Mouse (Mus musculus) limb, embryonic 14.5 days (tissue): ENCODE measurements around the gene Mgat4b. TPM values are rescaled to one million over a fixed set of nuclear protein-coding genes. Genes with fewer than 3 reads are reported as not detected.
A peak's percentile ranks its signal among the peaks of the same experiment; 100 is the strongest.

Experiments
- ATAC-seq: fragments of 200-750 bp; cut with Nextera tagmentation; 2 replicates; pipeline ENCODE4 v1.8.0; 2017; ENCODE audit warnings: low read depth, moderate number of reproducible peaks, moderate TSS enrichment; ENCODE audit not compliant: low FRiP score
- DNase-seq: peaks from one replicate; pipeline ENCODE4 v3.0.0-alpha.2; 2015; ENCODE audit warnings: low spot score
- H3K27ac ChIP-seq: fragments of 300-500 bp; sonication (generic); replicated peaks from 2 replicates; pipeline ENCODE4 v1.5.1; 2014; ENCODE audit warnings: low read depth, mild to moderate bottlenecking, low read length, moderate library complexity, mixed read lengths
- H3K27me3 ChIP-seq: fragments of 300-500 bp; sonication (generic); 2 replicates; pipeline ENCODE4 v1.6.1; 2014; ENCODE audit warnings: low read length, mixed read lengths; ENCODE audit not compliant: control insufficient read depth, insufficient read depth
- H3K36me3 ChIP-seq: fragments of 300-500 bp; sonication (generic); 2 replicates; pipeline ENCODE4 v1.6.1; 2014; ENCODE audit warnings: mild to moderate bottlenecking, low read length, moderate library complexity, mixed read lengths; ENCODE audit not compliant: control insufficient read depth, insufficient read depth
- H3K4me1 ChIP-seq: fragments of 300-500 bp; sonication (generic); 2 replicates; pipeline ENCODE4 v1.6.1; 2014; ENCODE audit warnings: antibody characterized with exemption, low read length, mixed read lengths; ENCODE audit not compliant: control insufficient read depth, insufficient read depth
- H3K4me2 ChIP-seq: fragments of 300-500 bp; sonication (generic); replicated peaks from 2 replicates; pipeline ENCODE4 v1.6.1; 2014; ENCODE audit warnings: low read depth, mild to moderate bottlenecking, low read length, moderate library complexity; ENCODE audit not compliant: severe bottlenecking
- H3K4me3 ChIP-seq: fragments of 300-500 bp; sonication (generic); replicated peaks from 2 replicates; pipeline ENCODE4 v1.5.1; 2014; ENCODE audit warnings: low read length
- H3K9ac ChIP-seq: fragments of 300-500 bp; sonication (generic); 2 replicates; pipeline ENCODE4 v1.6.1; 2014; ENCODE audit warnings: mild to moderate bottlenecking, low read depth, low read length, moderate library complexity; ENCODE audit not compliant: severe bottlenecking
- H3K9me3 ChIP-seq: fragments of 300-500 bp; sonication (generic); 2 replicates; pipeline ENCODE4 v1.6.1; 2016; ENCODE audit warnings: low read length; ENCODE audit not compliant: control insufficient read depth
- POLR2A ChIP-seq: fragments of 200-500 bp; IDR thresholded peaks from 2 replicates; pipeline ENCODE4 v1.8.0; 2012; ENCODE audit warnings: inconsistent platforms, mild to moderate bottlenecking, moderate library complexity, borderline replicate concordance; ENCODE audit not compliant: insufficient read depth, insufficient read length; ENCODE audit errors: extremely low read depth
- WGBS: fragments of 180-500 bp; shearing (Covaris S2); extraction: QIAGEN DNeasy Blood & Tissue Kit; methylation state at CpG from one replicate; pipeline ENCODE4 v1.1.7; 2014; 5-methylcytosine and 5-hydroxymethylcytosine counted together
- polyA plus RNA-seq, 2 experiments: library from polyadenylated mRNA; depleted of rRNA in 1 of 2; stranded (reverse) in 1 of 2; unstranded in 1 of 2; fragments of >200 nt; fragmentation: Nextera tagmentation in 1 of 2; extraction: Ambion mirVana in 1 of 2; gene quantifications; 2 replicates each; pipeline versions ENCODE4 v1.2.1 to v1.2.3; 2012 to 2014

Gene Mgat4b
- polyA plus RNA-seq, 2 experiments: 21.1 to 34.5 TPM

- Histone ChIP-seq H3K27ac (no peak overlapping the region), H3K4me1 (no peaks in the 10 kb centered on the region), H3K4me2 (no peak overlapping the region), H3K9me3 (no peaks in the 10 kb centered on the region), H3K4me3 (no peak overlapping the region), H3K27me3 (no peaks in the 10 kb centered on the region), H3K36me3 (peaks cover 93% of the 10 kb centered on the region), H3K9ac (no peak overlapping the region)
- 95% methylated on average over 9 of the region's 9 CpGs for WGBS
- TF ChIP-seq POLR2A: no peak
- no peak for ATAC-seq
- DNase-seq: no peak
Observed at GRCm38 (mm10) chr11:50203302-50203827, 7.3 kb upstream of the Mgat4b start.

DNA sequence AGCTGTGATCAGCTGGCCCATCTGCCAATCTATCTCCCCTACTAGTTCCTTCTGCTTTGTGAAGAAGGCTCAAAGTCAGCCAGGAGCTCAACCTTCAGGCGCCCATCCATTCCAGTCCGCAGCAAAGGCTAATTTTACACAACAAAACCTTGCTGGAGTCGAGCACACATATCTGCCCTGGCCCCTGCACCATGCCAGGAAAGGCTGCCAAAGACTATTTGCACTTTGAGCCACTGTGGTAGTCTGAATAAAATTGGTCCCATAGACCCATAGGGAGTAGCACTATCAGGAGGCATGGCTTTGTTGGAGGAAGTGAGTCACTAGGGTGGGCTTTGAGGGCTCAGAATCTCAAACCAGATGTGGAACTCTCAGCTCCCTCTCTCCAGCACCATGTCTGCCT lies 5.3 kb upstream of the Mgat4b start:
- H3K9me3 ChIP-seq: no peaks in the 10 kb centered on the region
- no peak for TF ChIP-seq POLR2A
- WGBS: 95% methylated on average over 3 of the region's 3 CpGs
- peaks cover 76% of the 10 kb centered on the region for H3K36me3 ChIP-seq
- H3K27me3 ChIP-seq: no peaks in the 10 kb centered on the region
- no peak overlapping the region for H3K4me2 ChIP-seq
- H3K9ac ChIP-seq: no peak overlapping the region
- ATAC-seq (no peak), DNase-seq (no peak)
- no peak overlapping the region for H3K27ac ChIP-seq
- no peak overlapping the region for H3K4me3 ChIP-seq
- H3K4me1 ChIP-seq: peaks cover 8% of the 10 kb centered on the region

GRCm38 (mm10) chr11:50206037-50206436 lies 4.7 kb upstream of the Mgat4b start:
- 97% methylated on average over 2 of the region's 2 CpGs for WGBS
- Histone ChIP-seq H3K36me3 (peaks cover 70% of the 10 kb centered on the region), H3K9me3 (no peaks in the 10 kb centered on the region), H3K9ac (no peak overlapping the region), H3K27me3 (no peaks in the 10 kb centered on the region), H3K4me1 (peaks cover 10% of the 10 kb centered on the region), H3K4me3 (no peak overlapping the region), H3K27ac (no peak overlapping the region), H3K4me2 (no peak overlapping the region)
- TF ChIP-seq POLR2A: no peak
- DNase-seq: no peak
- ATAC-seq: no peak

DNA sequence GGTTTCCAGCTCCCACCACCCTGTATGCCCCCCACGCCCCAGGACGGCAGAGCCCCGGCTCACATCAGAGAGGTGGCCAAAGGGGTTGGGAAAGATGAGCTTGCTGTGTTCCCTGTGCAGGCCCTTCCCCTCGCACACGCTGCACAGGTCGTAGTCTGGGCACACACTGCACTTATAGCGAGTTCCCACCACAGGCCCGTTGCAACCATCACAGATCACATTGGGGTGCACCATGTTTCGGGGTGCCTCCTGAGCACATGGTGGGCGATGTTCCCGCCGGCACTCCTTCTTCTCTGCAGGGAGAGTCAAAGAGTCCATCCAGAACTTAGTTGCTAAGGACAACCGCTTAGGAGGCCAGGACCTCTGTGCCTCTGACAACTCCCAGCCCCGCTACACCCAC lies 3.3 kb upstream of the Mgat4b start:
- Histone ChIP-seq H3K27ac (no peak overlapping the region), H3K9ac (no peak overlapping the region), H3K4me3 (no peak overlapping the region), H3K4me1 (peaks cover 13% of the 10 kb centered on the region), H3K36me3 (peaks cover 57% of the 10 kb centered on the region), H3K27me3 (no peaks in the 10 kb centered on the region), H3K9me3 (no peaks in the 10 kb centered on the region), H3K4me2 (no peak overlapping the region)
- ATAC-seq (no peak), DNase-seq (no peak)
- 97% methylated on average over 14 of the region's 14 CpGs for WGBS
- no peak for TF ChIP-seq POLR2A

GRCm38 (mm10) chr11:50208039-50208438 lies 2.7 kb upstream of the Mgat4b start:
- no peaks in the 10 kb centered on the region for H3K27me3 ChIP-seq
- no peaks in the 10 kb centered on the region for H3K9me3 ChIP-seq
- no peak for TF ChIP-seq POLR2A
- no peak overlapping the region for H3K27ac ChIP-seq
- no peak for DNase-seq
- no peak overlapping the region for H3K4me2 ChIP-seq
- WGBS: 89% methylated on average over 5 of the region's 5 CpGs
- peaks cover 13% of the 10 kb centered on the region for H3K4me1 ChIP-seq
- no peak overlapping the region for H3K4me3 ChIP-seq
- H3K36me3 ChIP-seq: peaks cover 50% of the 10 kb centered on the region
- no peak overlapping the region for H3K9ac ChIP-seq
- no peak for ATAC-seq

GRCm38 (mm10) chr11:50210101-50210504 lies 587 bp upstream of the Mgat4b start:
- Histone ChIP-seq H3K9ac (peak overlapping the region; percentile 94), H3K4me1 (peaks cover 13% of the 10 kb centered on the region), H3K36me3 (peaks cover 30% of the 10 kb centered on the region), H3K9me3 (no peaks in the 10 kb centered on the region), H3K4me3 (peak overlapping the region; percentile 95), H3K4me2 (peak overlapping the region; percentile 65), H3K27me3 (no peaks in the 10 kb centered on the region), H3K27ac (peak overlapping the region; percentile 96)
- no peak for TF ChIP-seq POLR2A
- WGBS: 0% methylated on average over 23 of the region's 24 CpGs
- DNase-seq (peak; percentile 90), ATAC-seq (peak; percentile 92)
